Mouse (Mus musculus) cerebellum, adult 8-10 months (tissue): ENCODE data around the gene Aph1b.
A peak's percentile ranks its signal among the peaks of the same experiment; 100 is the strongest.

ENCODE experiments used
- DNase-seq: peaks from one replicate; pipeline ENCODE4 v3.0.0; 2022

The Aph1b gene

DNA sequence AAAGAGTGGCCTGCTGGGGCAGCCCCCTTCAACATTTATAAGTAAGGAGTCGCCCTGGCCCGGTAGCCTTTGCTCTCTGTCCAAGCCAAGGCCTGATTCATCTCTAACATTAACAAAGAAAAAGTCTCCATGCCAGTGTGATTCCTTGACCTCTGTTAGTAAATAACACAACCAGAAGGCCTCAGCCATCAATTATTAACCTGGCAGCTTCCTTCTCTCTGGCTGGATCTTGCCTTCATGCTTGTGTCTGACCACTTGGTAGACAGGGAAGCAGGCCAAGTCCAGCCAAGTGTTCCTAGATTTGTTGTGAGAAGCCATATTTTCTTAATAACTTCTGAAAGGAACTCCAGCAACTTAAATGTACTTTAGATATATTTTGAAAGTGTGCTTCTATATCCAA is 58.7 kb downstream of the Aph1b start:
- DNase-seq = no peak

DNA sequence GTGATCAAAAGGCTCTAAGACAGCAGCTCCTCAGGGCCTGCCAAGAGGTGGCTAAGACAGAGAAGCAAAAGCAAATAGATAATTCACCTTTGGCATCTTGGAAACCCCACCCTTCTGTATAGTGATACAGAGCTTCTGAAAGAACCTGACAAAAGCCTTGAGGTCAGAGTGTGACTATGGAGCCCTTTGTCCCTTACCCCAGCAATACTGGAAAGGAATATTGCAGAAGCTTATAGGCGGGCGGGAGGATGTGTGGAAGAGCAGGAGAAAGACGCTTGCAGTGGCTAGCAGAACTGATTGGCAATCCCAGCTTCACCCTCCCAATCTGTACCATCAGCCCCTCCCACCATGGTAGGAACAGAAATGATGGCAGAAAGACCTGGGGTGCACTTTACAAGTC is 59.3 kb downstream of the Aph1b start:
- no peak for DNase-seq

- no peak for DNase-seq
Measured at GRCm38 (mm10) chr9:66735122-66735521, 60.2 kb downstream of the Aph1b start.

DNA sequence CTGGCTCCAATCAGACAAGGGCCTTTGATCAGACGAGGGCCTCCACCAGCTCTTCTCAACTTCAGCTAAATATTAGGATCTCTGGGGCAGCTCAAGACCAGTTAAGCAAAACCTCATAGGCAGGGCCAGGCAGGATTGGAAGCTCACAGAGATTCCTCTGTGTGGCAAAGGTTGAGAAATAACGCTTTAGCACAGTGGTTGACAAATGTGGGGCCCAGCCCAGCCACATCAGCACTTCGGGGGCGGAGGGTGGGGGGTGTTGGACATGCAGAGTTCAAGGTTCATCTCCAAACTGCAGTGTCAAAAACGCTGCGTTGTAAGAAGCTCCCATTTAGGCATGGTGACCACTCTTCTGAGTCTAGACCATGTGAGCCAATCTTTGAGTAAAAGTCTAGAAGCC is 60.7 kb downstream of the Aph1b start:
- no peak for DNase-seq

DNA sequence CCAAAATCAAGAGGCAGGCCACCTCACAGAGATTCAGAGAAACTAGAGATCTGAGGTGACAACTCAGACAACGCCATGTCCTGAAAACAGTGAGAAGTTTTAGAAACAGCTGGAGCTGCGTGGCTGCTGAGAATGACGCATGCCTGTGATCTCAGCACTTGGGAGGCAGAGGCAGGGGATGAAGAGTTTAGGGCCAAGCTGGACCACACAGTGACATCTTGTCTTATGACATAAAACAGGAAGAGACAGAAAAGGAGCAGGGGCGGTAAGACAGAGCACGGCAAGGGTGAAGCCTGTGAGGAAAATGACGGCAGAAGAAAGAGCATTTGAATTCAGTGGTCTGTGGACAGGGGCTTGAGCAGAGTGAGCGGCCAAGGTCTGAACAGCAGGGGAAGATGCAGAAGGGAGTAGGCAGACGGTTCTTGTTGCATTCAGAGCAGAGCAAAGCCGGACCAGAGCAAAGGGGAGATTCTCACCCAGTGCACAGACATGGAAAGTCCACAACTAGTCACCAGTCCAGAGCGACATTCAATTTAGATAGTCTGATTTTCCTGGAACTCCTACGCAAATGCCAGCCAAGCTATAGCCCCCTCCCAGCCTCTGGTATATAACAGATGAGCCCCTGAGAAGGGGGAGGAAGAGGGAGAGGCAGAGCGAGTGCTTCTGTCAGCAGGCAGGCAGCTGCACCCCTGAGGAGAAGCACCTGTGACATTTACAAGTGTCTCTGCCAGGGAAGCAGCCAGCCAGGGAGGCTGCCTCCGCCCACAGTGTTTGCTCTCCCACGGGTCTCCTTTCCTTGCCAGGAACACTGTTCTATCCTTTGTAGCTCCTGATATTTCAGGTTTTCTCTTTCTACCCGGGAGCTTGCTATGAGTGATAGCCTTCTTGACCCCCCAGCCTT is 62.2 kb downstream of the Aph1b start:
- DNase-seq = peak; percentile 86

DNA sequence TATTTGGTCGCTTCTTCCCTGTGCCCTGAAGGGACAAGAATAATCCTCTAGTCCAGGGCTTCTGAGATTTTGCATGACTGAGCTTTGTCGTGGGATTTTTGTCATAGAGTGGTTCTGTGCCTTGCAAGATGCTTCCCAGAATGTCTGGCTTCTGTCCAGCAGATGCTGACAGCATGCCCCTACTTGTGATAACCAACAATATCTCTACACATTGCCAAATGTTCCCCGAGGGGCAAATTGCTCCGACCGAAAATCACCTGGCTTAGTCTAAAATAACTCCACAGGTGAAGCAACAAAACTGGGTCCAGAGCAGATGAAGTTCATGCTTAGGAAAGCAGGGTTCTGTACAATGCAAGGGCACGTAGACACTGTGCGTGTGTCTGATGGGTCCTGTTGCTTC is 64.0 kb downstream of the Aph1b start:
- DNase-seq = no peak

DNA sequence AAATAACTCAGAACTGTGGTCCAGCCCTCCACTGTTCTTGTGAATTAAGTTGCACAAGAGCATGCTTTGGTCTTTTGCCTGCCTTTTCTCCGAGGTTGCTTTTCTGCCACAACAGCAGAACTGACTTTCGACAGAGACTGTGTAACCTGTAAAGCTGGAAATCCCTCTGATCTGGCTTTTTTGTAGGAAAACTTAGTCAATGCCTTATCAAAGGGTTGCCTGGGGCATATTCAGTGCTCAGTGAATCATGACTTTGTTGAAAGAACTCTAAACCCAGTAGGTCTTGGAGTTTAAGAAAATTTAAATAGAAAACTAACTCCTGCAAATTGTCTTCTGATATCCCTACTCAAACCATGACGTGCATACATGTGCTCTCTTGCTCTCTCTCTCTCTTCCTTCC is 64.7 kb downstream of the Aph1b start:
- no peak for DNase-seq

GRCm38 (mm10) chr9:66727333-66727732 is 68.0 kb downstream of the Aph1b start:
- DNase-seq = peak; percentile 61

GRCm38 (mm10) chr9:66725591-66725990 is 69.7 kb downstream of the Aph1b start:
- no peak for DNase-seq
